Mouse (Mus musculus) sigmoid colon, adult 10 weeks (tissue): ENCODE data around the gene Smcp. TPM values are rescaled to one million over a fixed set of nuclear protein-coding genes. Genes with fewer than 3 reads are reported as not detected.

Experiments
- polyA plus RNA-seq: library from polyadenylated mRNA; stranded (reverse); fragments of 350-450 nt; fragmentation: Illumina TruSeq; extraction: RNeasy Lipid Tissue Mini Kit (QIAGEN cat#74804); gene quantifications from one replicate; pipeline ENCODE4 v1.2.3, GENCODE M21; 2014; ENCODE audit warnings: low read depth, low replicate concordance

Gene Smcp
- polyA plus RNA-seq = not detected

GRCm38 (mm10) chr3:92588858-92589257 lies at the start of gene Smcp:
Smcp (minus strand) TSS chr3:92588997.

GRCm38 (mm10) chr3:92621560-92621959 lies 32.8 kb upstream of the Smcp start, which contains the start of gene Lce6a:
Lce6a (minus strand) TSS chr3:92621660.

GRCm38 (mm10) chr3:92607392-92607791 lies 18.6 kb upstream of the Smcp start, which contains the start of gene 2210017I01Rik:
2210017I01Rik (minus strand) TSS chr3:92607492.

GRCm38 (mm10) chr3:92573449-92574041 lies 15.3 kb downstream of the Smcp start, which contains the start of gene Ivl:
Ivl (minus strand) TSS chr3:92573735.

GRCm38 (mm10) chr3:92534411-92534810 lies 54.4 kb downstream of the Smcp start, which contains the start of gene 2310046K23Rik:
2310046K23Rik (minus strand) TSS chr3:92534511.

Other genes with a start within 250 kb of the Smcp start
- not detected for gene Sprr2d, start 249.9 kb downstream of the Smcp start, polyA plus RNA-seq
- not detected for gene Sprr2e, start 236.9 kb downstream of the Smcp start, polyA plus RNA-seq
- gene Sprr2f, start 223.8 kb downstream of the Smcp start, polyA plus RNA-seq = not detected
- gene Sprr2h, start 203.3 kb downstream of the Smcp start, polyA plus RNA-seq = not detected
- not detected for gene Sprr2i, start 181.0 kb downstream of the Smcp start, polyA plus RNA-seq
- gene Sprr2j-ps, start 170.9 kb downstream of the Smcp start, polyA plus RNA-seq = not detected
- 5.2 TPM for gene Gm9774, start 159.6 kb downstream of the Smcp start, polyA plus RNA-seq
- not detected for gene Sprr2k, start 156.4 kb downstream of the Smcp start, polyA plus RNA-seq
- not detected for gene Sprr1b, start 150.2 kb downstream of the Smcp start, polyA plus RNA-seq
- not detected for gene Sprr3, start 130.3 kb downstream of the Smcp start, polyA plus RNA-seq
- gene Sprr1a, start 103.1 kb downstream of the Smcp start, polyA plus RNA-seq = 5.8 TPM
- gene Sprr4, start 88.5 kb downstream of the Smcp start, polyA plus RNA-seq = not detected
- not detected for gene 2310046K23Rik, start 54.5 kb downstream of the Smcp start, polyA plus RNA-seq
- gene Ivl, start 15.3 kb downstream of the Smcp start, polyA plus RNA-seq = not detected
- not detected for gene 2210017I01Rik, start 18.5 kb upstream of the Smcp start, polyA plus RNA-seq
- gene Lce6a, start 32.7 kb upstream of the Smcp start, polyA plus RNA-seq = not detected
- gene Lce1a1, start 59.3 kb upstream of the Smcp start, polyA plus RNA-seq = not detected
- not detected for gene Lce1b, start 67.9 kb upstream of the Smcp start, polyA plus RNA-seq
- gene Lce1a2, start 81.3 kb upstream of the Smcp start, polyA plus RNA-seq = not detected
- not detected for gene Lce1c, start 90.2 kb upstream of the Smcp start, polyA plus RNA-seq
- not detected for gene Lce1d, start 98.2 kb upstream of the Smcp start, polyA plus RNA-seq
- not detected for gene Lce1e, start 120.1 kb upstream of the Smcp start, polyA plus RNA-seq
- gene Lce1f, start 131.4 kb upstream of the Smcp start, polyA plus RNA-seq = not detected
- gene Gm38119, start 150.1 kb upstream of the Smcp start, polyA plus RNA-seq = not detected
- gene Lce1g, start 163.3 kb upstream of the Smcp start, polyA plus RNA-seq = not detected
- gene Lce1h, start 176.1 kb upstream of the Smcp start, polyA plus RNA-seq = not detected
- not detected for gene Lce1i, start 189.9 kb upstream of the Smcp start, polyA plus RNA-seq
- not detected for gene Lce1j, start 201.5 kb upstream of the Smcp start, polyA plus RNA-seq
- not detected for gene Lce1k, start 218.9 kb upstream of the Smcp start, polyA plus RNA-seq
- not detected for gene Kprp, start 238.2 kb upstream of the Smcp start, polyA plus RNA-seq